Mouse (Mus musculus) erythroid progenitor cell, adult 5-6 weeks (primary cell): ENCODE measurements around the gene Gm5150. TPM values are rescaled to one million over a fixed set of nuclear protein-coding genes. Genes with fewer than 3 reads are reported as not detected.
"Not testable (repeated sequence)": the region's sequence is repeated elsewhere in the genome, so short reads cannot be mapped to it uniquely, and the experiment has no call there.

Experiments used
- ATAC-seq: replicated peaks from 2 replicates; pipeline ENCODE4 v1.8.0; 2016; ENCODE audit warnings: moderate number of reproducible peaks, mild to moderate bottlenecking, moderate TSS enrichment, inconsistent platforms; ENCODE audit not compliant: poor library complexity, low FRiP score, severe bottlenecking
- total RNA-seq, 2 experiments: library from RNA; stranded (forward) in 1 of 2; stranded (reverse) in 1 of 2; fragments of 150-400 nt in 1 of 2; fragments of 186-747, 209-891 nt in 1 of 2; gene quantifications; 2 replicates each; pipeline versions ENCODE4 v1.2.3 to v1.2.4; 2015 to 2017; ENCODE audit warnings: low replicate concordance in 2 of 2

Gene Gm5150
- total RNA-seq (2015; ENCODE audit: low replicate concordance) = 4.0 and 7.1 TPM in 2 replicates
- total RNA-seq (2017; ENCODE audit: low replicate concordance) = 0.77 TPM in 1 of 2 replicates, not detected in the other

- no peak for ATAC-seq
Measured at GRCm38 (mm10) chr3:16006215-16006614, at the start of gene Gm5150. Gene Gm5150, minus strand, starts transcription at chr3:16006437.

DNA sequence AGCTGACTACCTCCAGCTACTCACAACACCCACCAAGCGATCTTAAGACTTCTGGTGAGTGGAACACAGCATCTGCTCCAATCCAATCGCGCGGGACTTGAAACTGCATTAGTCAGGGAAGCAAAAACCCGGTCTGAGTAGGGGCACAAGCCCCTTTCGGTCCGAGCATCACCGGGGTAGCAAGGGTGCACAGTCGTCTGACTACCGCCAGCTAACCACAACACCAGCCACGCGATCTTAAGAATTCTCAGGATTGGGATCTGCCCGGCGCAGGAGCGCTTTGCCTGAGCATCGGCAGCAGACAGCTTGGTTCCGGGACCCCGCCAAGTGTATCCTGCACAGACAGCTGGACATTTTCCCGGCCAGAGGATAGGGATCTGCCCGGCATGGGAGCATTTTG is 45.5 kb upstream of the Gm5150 start:
- not testable (repeated sequence) for ATAC-seq

DNA sequence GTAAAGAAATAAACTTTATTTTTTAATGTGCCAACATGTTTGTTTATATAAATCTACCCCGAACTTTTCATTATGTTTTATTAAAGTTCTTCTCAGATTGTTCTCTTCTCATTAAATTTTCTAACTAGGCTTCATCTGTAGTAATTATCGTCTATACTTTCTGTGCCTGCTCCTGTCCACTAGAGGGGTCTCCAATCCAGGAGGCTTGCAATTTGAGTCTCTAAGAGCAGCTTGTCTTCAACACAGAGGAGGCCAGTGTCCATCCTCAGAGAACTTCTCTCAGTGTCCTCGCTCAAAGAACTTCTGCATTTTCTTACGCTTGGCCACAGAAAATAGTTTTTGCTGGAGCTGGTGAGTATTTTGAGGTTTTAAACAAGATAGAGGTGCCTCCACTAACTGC is 41.1 kb upstream of the Gm5150 start:
- ATAC-seq = no peak

DNA sequence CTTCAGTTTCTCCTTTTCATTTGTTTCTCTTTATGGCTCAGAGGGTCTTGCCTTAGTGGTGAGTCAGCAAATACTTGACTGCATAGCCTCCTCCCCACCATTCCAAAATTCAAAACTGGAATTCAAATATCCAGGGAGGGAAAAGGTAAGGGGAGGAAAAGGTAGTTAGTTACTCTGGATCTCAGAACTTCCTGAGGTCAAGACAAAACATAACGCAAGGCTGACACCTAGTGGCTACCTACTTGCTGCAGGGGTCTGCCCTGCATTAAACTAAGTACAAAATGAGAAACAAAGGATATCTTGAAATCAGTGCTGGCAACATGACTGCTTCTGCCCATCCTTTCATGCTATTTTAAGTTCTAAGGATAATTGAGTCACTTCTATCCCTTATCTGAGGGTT is 37.1 kb upstream of the Gm5150 start:
- no peak for ATAC-seq

DNA sequence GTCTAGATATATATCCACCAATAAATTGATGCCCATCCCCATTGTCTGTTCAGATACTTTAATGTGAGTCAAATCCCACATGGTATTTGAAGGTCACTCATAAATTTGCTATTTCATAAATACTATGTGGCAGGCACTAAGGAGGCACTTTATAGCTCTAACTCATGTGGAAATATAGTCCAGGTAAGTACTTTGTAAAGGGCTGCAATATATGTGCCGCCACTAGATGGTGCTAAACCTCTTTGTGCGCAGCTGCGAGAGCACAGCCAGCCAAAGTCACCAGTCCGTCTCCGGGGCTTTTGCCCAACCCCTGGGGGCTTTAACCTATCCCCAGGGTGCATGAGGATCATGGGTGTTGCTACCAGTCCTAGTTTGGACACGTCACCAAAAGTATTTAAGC is 18.8 kb upstream of the Gm5150 start:
- not testable (repeated sequence) for ATAC-seq

- ATAC-seq = no peak
Measured at GRCm38 (mm10) chr3:16022214-16022613, 16.0 kb upstream of the Gm5150 start.

GRCm38 (mm10) chr3:16014456-16014855 is 8.2 kb upstream of the Gm5150 start:
- not testable (repeated sequence) for ATAC-seq

- no peak for ATAC-seq
Measured at GRCm38 (mm10) chr3:16007827-16008226, 1.6 kb upstream of the Gm5150 start.

GRCm38 (mm10) chr3:16003890-16004633 is 2.2 kb downstream of the Gm5150 start:
- ATAC-seq = no peak

- ATAC-seq = not testable (repeated sequence)
Measured at GRCm38 (mm10) chr3:15999479-15999878, 6.8 kb downstream of the Gm5150 start.

- no peak for ATAC-seq
Measured at GRCm38 (mm10) chr3:15982216-15982615, 24.0 kb downstream of the Gm5150 start.

DNA sequence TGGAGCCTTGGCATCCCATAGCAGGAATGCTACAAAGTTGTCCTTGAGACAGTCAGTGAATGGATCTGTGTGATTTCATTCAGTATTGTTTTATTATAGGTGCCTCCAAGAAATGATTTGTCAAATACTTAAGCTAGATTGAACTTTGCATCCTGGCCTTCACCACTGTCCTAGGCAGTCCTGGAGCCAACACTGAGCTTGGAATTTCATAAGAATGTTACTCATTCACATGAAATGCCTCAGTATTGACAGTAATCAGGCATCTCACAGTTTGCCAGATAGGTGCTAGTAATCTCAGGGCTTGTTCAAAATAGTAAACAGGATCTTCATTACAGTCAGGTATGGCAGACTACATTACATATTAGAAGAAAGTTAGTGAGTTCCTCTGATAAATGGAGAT is 49.3 kb downstream of the Gm5150 start:
- ATAC-seq = no peak

Other genes with a start within 250 kb of the Gm5150 start
- 7.5 and 14.4 TPM in 2 replicates for gene Sirpb1c, start 157.9 kb downstream of the Gm5150 start, total RNA-seq (2015; ENCODE audit: low replicate concordance)
- 0.98 and 9.1 TPM in 2 replicates for gene Sirpb1c, start 157.9 kb downstream of the Gm5150 start, total RNA-seq (2017; ENCODE audit: low replicate concordance)